Mouse (Mus musculus): ENCODE measurements around the gene Aco2. TPM values are rescaled to one million over a fixed set of nuclear protein-coding genes. Genes with fewer than 3 reads are reported as not detected.

Aco2 gene
- total RNA-seq (2017) = 98.4 and 130 TPM in 2 replicates

- peak; percentile 89 to 95 for ATAC-seq (replicated peaks in 1 of 2; ENCODE audit: insufficient read depth in 1 of 2, low FRiP score in 2 of 2, low TSS enrichment in 1 of 2, low read depth in 1 of 2, poor library complexity in 2 of 2, severe bottlenecking in 2 of 2)
Observed at GRCm38 (mm10) chr15:81872262-81873136, at the start of gene Aco2. TSS of gene Aco2 (plus strand) at chr15:81872309.

DNA sequence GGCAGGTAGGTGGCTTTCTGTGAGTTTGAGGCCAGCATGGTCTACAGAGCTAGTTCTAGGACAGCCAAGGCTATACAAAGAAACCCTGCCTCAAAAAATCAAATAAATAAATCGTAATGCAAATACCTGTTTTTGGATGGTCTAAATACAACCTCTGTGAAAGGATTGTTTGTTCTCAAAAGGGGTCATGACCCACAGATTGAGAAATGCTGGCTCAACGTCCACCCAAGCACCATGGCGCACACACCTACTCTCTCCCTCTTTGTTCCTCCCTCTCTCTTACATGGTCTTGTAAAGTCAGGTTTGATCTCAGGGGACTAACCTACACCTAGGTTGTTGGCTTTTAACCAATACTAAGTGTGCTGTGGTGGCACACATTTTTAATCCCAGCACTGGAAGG, 49.5 kb upstream of the Aco2 start:
- no peak for ATAC-seq (replicated peaks in 1 of 2; ENCODE audit: insufficient read depth in 1 of 2, low FRiP score in 2 of 2, low TSS enrichment in 1 of 2, low read depth in 1 of 2, poor library complexity in 2 of 2, severe bottlenecking in 2 of 2)

DNA sequence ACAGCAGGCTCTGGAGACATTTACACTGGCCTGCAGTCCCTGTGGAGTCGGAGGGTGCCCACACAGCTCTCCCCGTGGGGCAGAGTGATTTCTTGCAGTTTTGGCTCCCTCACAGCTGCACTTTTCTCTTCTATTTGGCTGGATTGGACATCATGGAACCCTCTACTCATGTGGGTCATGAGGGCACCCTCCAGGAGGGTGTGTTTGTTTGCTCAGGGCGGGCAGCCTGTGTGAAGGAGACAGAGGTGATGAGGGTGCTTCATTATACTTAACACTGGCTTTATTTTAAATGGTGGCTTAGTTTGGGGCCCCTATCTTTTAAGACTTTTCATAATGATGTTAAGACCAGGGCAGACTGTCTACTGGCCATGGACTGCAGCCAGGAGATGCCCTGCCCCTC, 47.3 kb upstream of the Aco2 start:
- no peak for ATAC-seq (replicated peaks in 1 of 2; ENCODE audit: insufficient read depth in 1 of 2, low FRiP score in 2 of 2, low TSS enrichment in 1 of 2, low read depth in 1 of 2, poor library complexity in 2 of 2, severe bottlenecking in 2 of 2)

GRCm38 (mm10) chr15:81828426-81829207, 43.5 kb upstream of the Aco2 start:
- ATAC-seq (replicated peaks in 1 of 2; ENCODE audit: insufficient read depth in 1 of 2, low FRiP score in 2 of 2, low TSS enrichment in 1 of 2, low read depth in 1 of 2, poor library complexity in 2 of 2, severe bottlenecking in 2 of 2) = no peak

DNA sequence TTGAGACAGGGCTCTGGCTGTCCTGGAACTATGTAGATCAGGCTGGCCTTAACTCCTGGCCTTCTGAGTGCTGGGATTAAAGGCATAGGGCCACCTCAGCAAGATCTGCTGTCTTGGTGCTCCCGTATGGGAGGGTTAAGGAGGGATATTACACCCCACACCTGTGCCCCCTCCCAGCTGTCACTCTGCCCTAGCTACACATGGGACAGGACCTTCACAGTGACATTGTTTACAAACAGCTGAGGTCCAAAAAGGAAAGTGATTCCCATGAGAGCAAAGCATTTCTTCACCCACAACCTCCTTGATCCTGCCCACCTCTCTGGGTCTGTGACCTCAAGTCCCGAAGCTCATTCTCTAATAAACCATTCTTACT, 42.9 kb upstream of the Aco2 start:
- ATAC-seq (replicated peaks in 1 of 2; ENCODE audit: insufficient read depth in 1 of 2, low FRiP score in 2 of 2, low TSS enrichment in 1 of 2, low read depth in 1 of 2, poor library complexity in 2 of 2, severe bottlenecking in 2 of 2) = no peak

DNA sequence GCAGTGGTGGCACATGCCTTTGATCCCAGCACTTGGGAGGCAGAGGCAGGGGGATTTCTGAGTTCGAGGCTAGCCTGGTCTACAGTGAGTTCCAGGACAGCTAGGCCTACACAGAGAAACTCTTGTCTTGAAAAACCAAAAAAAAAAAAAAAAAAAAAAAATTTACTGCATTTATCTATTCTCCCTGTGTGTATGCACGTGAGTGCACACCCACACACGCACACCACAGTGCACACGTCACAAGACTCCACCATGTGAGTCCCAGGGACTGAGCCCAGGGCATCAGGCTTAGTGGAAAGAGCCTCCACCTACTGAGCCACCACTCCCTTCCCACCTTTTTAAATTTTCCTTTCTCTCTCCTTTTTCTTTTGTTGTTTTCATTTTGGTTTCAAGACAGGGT, 41.6 kb upstream of the Aco2 start:
- ATAC-seq (replicated peaks in 1 of 2; ENCODE audit: insufficient read depth in 1 of 2, low FRiP score in 2 of 2, low TSS enrichment in 1 of 2, low read depth in 1 of 2, poor library complexity in 2 of 2, severe bottlenecking in 2 of 2) = no peak

- peak; percentile 89 to 94 for ATAC-seq (replicated peaks in 1 of 2; ENCODE audit: insufficient read depth in 1 of 2, low FRiP score in 2 of 2, low TSS enrichment in 1 of 2, low read depth in 1 of 2, poor library complexity in 2 of 2, severe bottlenecking in 2 of 2)
Observed at GRCm38 (mm10) chr15:81831136-81831825, 40.8 kb upstream of the Aco2 start.

GRCm38 (mm10) chr15:81832219-81832618, 39.9 kb upstream of the Aco2 start:
- ATAC-seq (replicated peaks in 1 of 2; ENCODE audit: insufficient read depth in 1 of 2, low FRiP score in 2 of 2, low TSS enrichment in 1 of 2, low read depth in 1 of 2, poor library complexity in 2 of 2, severe bottlenecking in 2 of 2) = no peak

- ATAC-seq (replicated peaks in 1 of 2; ENCODE audit: insufficient read depth in 1 of 2, low FRiP score in 2 of 2, low TSS enrichment in 1 of 2, low read depth in 1 of 2, poor library complexity in 2 of 2, severe bottlenecking in 2 of 2) = no peak
Observed at GRCm38 (mm10) chr15:81833481-81833880, 38.6 kb upstream of the Aco2 start.

GRCm38 (mm10) chr15:81834171-81834841, 37.8 kb upstream of the Aco2 start:
- no peak for ATAC-seq (replicated peaks in 1 of 2; ENCODE audit: insufficient read depth in 1 of 2, low FRiP score in 2 of 2, low TSS enrichment in 1 of 2, low read depth in 1 of 2, poor library complexity in 2 of 2, severe bottlenecking in 2 of 2)

- ATAC-seq (replicated peaks in 1 of 2; ENCODE audit: insufficient read depth in 1 of 2, low FRiP score in 2 of 2, low TSS enrichment in 1 of 2, low read depth in 1 of 2, poor library complexity in 2 of 2, severe bottlenecking in 2 of 2) = no peak
Observed at GRCm38 (mm10) chr15:81835007-81835880, 36.9 kb upstream of the Aco2 start.

DNA sequence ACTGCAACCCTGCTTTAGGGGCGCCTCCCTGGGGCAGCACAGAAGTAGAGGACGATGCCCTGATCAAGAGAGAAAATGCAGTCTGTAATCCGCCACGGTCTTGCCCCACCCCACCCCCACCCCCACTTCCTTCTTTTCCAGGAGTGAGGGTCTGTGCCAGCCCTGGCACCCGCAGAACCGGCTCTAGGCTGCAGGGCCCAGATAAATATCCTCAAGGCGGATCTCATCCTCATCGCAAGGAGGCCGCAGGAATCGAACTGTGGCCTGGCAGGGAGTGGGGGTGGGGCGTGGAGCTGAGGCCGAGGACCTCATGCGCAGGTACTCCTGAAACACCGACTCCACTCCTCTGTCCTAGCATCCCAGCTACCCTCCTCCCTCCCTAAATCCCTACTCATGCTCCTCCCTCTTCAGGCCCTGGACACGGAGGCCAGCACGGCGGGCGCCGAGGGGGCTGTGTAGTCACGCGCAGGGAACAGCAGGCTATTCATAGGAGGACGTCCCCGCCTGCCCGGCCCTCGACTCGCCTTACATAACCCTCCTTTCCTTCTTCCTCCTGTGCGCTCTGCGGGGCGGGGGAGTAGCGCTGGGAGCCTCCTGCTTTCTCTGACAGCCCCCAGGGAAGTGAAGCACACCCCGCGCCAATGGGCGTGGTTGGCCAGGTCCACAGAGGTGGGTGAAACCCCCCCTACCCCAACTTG, 35.8 kb upstream of the Aco2 start:
- peak; percentile 70 to 83 for ATAC-seq (replicated peaks in 1 of 2; ENCODE audit: insufficient read depth in 1 of 2, low FRiP score in 2 of 2, low TSS enrichment in 1 of 2, low read depth in 1 of 2, poor library complexity in 2 of 2, severe bottlenecking in 2 of 2)

DNA sequence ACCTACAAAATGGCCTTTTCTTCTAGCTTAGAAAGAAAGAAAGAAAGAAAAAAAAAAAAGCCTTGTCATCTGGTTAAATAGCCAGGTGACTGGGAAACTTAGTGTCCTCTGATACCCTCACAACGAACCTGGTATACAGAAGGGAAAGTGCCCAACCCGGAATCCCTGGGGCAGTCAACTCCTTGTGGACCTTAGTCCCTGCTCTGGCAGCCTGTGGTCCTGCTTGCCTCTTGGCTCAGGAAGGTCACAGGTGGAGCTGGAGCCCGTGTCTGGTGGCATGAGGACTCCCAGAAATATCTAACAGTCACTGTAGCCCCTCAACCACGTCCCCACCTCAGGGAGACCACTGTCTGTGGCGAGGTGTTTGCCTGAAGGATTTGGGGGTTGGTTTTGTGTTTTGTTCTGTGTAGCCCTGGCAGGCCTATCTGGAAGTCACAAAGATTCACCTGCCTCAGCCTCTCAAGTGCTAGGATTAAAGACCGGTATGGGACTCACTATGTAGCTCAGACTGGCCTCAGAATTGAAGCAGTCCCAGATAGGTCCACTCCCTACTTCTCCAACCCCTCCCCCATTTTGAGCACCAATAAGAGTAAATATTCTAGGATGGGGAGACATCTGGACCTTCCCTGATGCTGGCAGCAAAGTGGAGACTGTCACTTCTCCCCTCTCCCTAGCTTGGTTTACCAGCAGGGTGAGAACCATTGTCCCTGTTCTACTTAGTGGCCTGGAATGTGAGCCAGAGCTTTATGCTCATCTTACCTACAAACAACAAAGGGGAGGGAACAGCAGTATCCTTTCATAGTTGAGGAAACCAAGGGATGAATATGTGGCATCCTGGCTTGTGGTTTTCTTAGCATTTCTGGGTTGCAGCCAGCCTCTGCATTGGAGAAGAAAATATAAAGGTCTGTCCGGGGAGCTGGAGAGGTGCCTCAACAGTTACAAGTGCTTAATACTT, 34.9 kb upstream of the Aco2 start:
- ATAC-seq (replicated peaks in 1 of 2; ENCODE audit: insufficient read depth in 1 of 2, low FRiP score in 2 of 2, low TSS enrichment in 1 of 2, low read depth in 1 of 2, poor library complexity in 2 of 2, severe bottlenecking in 2 of 2) = no peak

GRCm38 (mm10) chr15:81838554-81839235, 33.4 kb upstream of the Aco2 start:
- no peak for ATAC-seq (replicated peaks in 1 of 2; ENCODE audit: insufficient read depth in 1 of 2, low FRiP score in 2 of 2, low TSS enrichment in 1 of 2, low read depth in 1 of 2, poor library complexity in 2 of 2, severe bottlenecking in 2 of 2)

DNA sequence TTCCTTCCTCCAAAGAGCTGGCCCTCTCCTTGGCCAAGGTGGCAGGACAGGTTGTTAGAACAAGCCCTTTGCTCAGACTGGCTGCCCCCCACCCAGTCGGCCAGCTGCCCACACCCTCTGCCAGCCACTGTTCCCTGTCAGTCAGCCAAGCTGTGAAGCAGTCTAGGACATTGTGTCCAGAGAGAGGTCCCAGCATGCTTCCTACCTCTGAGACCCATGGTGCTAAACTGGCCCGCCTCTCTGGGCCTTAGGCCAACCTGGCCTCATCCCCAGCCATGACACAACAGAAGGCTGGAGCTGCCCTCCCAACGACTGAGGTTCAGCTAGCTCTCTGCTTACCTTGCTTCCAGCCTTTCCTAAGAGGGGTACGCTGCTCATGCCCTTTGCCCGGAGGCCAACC, 32.5 kb upstream of the Aco2 start:
- 0 out of 4 replicates have a peak, but pooled peaks of 1 of the 2 experiments have one; percentile 25 for ATAC-seq (replicated peaks in 1 of 2; ENCODE audit: insufficient read depth in 1 of 2, low FRiP score in 2 of 2, low TSS enrichment in 1 of 2, low read depth in 1 of 2, poor library complexity in 2 of 2, severe bottlenecking in 2 of 2)
